Mouse (Mus musculus) E14TG2a.4 (cell line): Measurements from ENCODE around the gene 1190007I07Rik.
A peak's percentile ranks its signal among the peaks of the same experiment; 100 is the strongest.

Source experiments
- H3K27me3 ChIP-seq: 2 replicates; pipeline ENCODE4 v1.6.1; 2014; ENCODE audit warnings: low read length, control low read depth; ENCODE audit not compliant: insufficient read depth
- H3K36me3 ChIP-seq: 2 replicates; pipeline ENCODE4 v1.6.1; 2014; ENCODE audit warnings: low read length, control low read depth; ENCODE audit not compliant: insufficient read depth
- H3K4me1 ChIP-seq: replicated peaks from 2 replicates; pipeline ENCODE4 v1.6.1; 2014; ENCODE audit warnings: low read depth, low read length, control low read depth
- H3K4me3 ChIP-seq: replicated peaks from 2 replicates; pipeline ENCODE4 v1.5.1; 2014; ENCODE audit warnings: mild to moderate bottlenecking, low read length
- H3K9me3 ChIP-seq: 2 replicates; pipeline ENCODE4 v1.6.1; 2014; ENCODE audit warnings: low read length, control low read depth
- CTCF ChIP-seq: conservative IDR thresholded peaks from 2 replicates; pipeline ENCODE4 v1.5.1; 2014; ENCODE audit warnings: low read length
- NANOG ChIP-seq: IDR thresholded peaks from 2 replicates; pipeline ENCODE4 v1.6.1; 2014; ENCODE audit warnings: borderline replicate concordance, low read length, mixed read lengths
- POU5F1 ChIP-seq: IDR thresholded peaks from 2 replicates; pipeline ENCODE4 v1.6.1; 2014; ENCODE audit warnings: low read length, borderline replicate concordance

The 1190007I07Rik gene

GRCm38 (mm10) chr10:82622671-82623552 lies at the start of gene 1190007I07Rik:
1190007I07Rik (minus strand) TSS chr10:82623228.
- Histone ChIP-seq H3K27me3 (no peaks in the 10 kb centered on the region), H3K4me3 (peak within 1 kb of the TSS; percentile 84), H3K4me1 (peaks cover 13% of the 10 kb centered on the region), H3K36me3 (peaks cover 3% of the 10 kb centered on the region), H3K9me3 (no peaks in the 10 kb centered on the region)
- TF ChIP-seq POU5F1: no peak
- TF ChIP-seq NANOG: no peak

GRCm38 (mm10) chr10:82670205-82670604 lies 47.2 kb upstream of the 1190007I07Rik start:
- H3K36me3 ChIP-seq: no peaks in the 10 kb centered on the region
- H3K9me3 ChIP-seq: no peaks in the 10 kb centered on the region
- no peak for TF ChIP-seq NANOG
- no peak for TF ChIP-seq POU5F1
- no peak for TF ChIP-seq CTCF
- H3K4me3 ChIP-seq: no peak overlapping the region
- no peaks in the 10 kb centered on the region for H3K4me1 ChIP-seq
- no peaks in the 10 kb centered on the region for H3K27me3 ChIP-seq

- H3K4me3 ChIP-seq: peak overlapping the region; percentile 35; the same call in 1 of the 2 replicates
These were observed 43.6 kb upstream of the 1190007I07Rik start for GRCm38 (mm10) chr10:82666436-82667234.

GRCm38 (mm10) chr10:82665951-82666350 lies 42.9 kb upstream of the 1190007I07Rik start:
- no peaks in the 10 kb centered on the region for H3K36me3 ChIP-seq
- no peaks in the 10 kb centered on the region for H3K9me3 ChIP-seq
- no peak for TF ChIP-seq POU5F1
- no peak for TF ChIP-seq NANOG
- H3K27me3 ChIP-seq: no peaks in the 10 kb centered on the region
- H3K4me1 ChIP-seq: no peaks in the 10 kb centered on the region
- no peak overlapping the region for H3K4me3 ChIP-seq

More at GRCm38 (mm10) chr10:82666436-82667234, 43.6 kb upstream of the 1190007I07Rik start:
- Histone ChIP-seq H3K9me3 (no peaks in the 10 kb centered on the region), H3K27me3 (no peaks in the 10 kb centered on the region), H3K4me1 (no peaks in the 10 kb centered on the region), H3K36me3 (no peaks in the 10 kb centered on the region)
- TF ChIP-seq CTCF (peak; percentile 35), POU5F1 (no peak), NANOG (no peak)

- Histone ChIP-seq H3K4me1 (no peaks in the 10 kb centered on the region), H3K36me3 (no peaks in the 10 kb centered on the region), H3K9me3 (no peaks in the 10 kb centered on the region), H3K4me3 (no peak overlapping the region), H3K27me3 (no peaks in the 10 kb centered on the region)
- no peak for TF ChIP-seq NANOG
- no peak for TF ChIP-seq POU5F1
- TF ChIP-seq CTCF: no peak
These were observed 40.3 kb upstream of the 1190007I07Rik start for GRCm38 (mm10) chr10:82663289-82663688.

- no peaks in the 10 kb centered on the region for H3K9me3 ChIP-seq
- no peaks in the 10 kb centered on the region for H3K27me3 ChIP-seq
- no peak overlapping the region for H3K4me3 ChIP-seq
- H3K4me1 ChIP-seq: no peaks in the 10 kb centered on the region
- TF ChIP-seq POU5F1 (no peak), NANOG (no peak), CTCF (no peak)
- H3K36me3 ChIP-seq: no peaks in the 10 kb centered on the region
These were observed 39.4 kb upstream of the 1190007I07Rik start for GRCm38 (mm10) chr10:82662267-82662990.

- no peaks in the 10 kb centered on the region for H3K27me3 ChIP-seq
- no peaks in the 10 kb centered on the region for H3K36me3 ChIP-seq
- H3K4me1 ChIP-seq: no peaks in the 10 kb centered on the region
- H3K4me3 ChIP-seq: no peak overlapping the region
- H3K9me3 ChIP-seq: no peaks in the 10 kb centered on the region
- TF ChIP-seq POU5F1 (no peak), NANOG (no peak), CTCF (no peak)
These were observed 38.8 kb upstream of the 1190007I07Rik start for GRCm38 (mm10) chr10:82661820-82662219.

- Histone ChIP-seq H3K4me3 (no peak overlapping the region), H3K36me3 (peaks cover 19% of the 10 kb centered on the region), H3K4me1 (peaks cover 39% of the 10 kb centered on the region), H3K9me3 (no peaks in the 10 kb centered on the region), H3K27me3 (no peaks in the 10 kb centered on the region)
- TF ChIP-seq NANOG (no peak), CTCF (no peak), POU5F1 (no peak)
These were observed 31.6 kb upstream of the 1190007I07Rik start for GRCm38 (mm10) chr10:82654581-82654980.
